Mouse (Mus musculus): ENCODE data around the gene Mss51. TPM values are rescaled to one million over a fixed set of nuclear protein-coding genes. Genes with fewer than 3 reads are reported as not detected.

Gene Mss51
- polyA plus RNA-seq, 1 experiment: 0.28 TPM

- no peak overlapping the region for H3K4me3 ChIP-seq (ENCODE audit: insufficient read depth, poor library complexity, severe bottlenecking)
- no peak overlapping the region for H3ac ChIP-seq (ENCODE audit: control insufficient read depth, insufficient read length, low read depth)
- TF ChIP-seq CTCF (IDR thresholded peaks at IDR 0.05; ENCODE audit: control insufficient read depth, insufficient read depth, insufficient read length) (no peak), MYOD1 (IDR thresholded peaks at IDR 0.05; ENCODE audit: control insufficient read depth, insufficient read length, low read depth) (no peak), CEBPB (IDR thresholded peaks at IDR 0.05; ENCODE audit: low read depth) (no peak), FOSL1 (IDR thresholded peaks at IDR 0.05; ENCODE audit: insufficient read depth, low read length, poor library complexity, severe bottlenecking) (no peak), MYOG (IDR thresholded peaks at IDR 0.05; ENCODE audit: control insufficient read depth, extremely low read depth, insufficient read length) (no peak), USF1 (IDR thresholded peaks at IDR 0.05; ENCODE audit: low read depth) (no peak)
- H3K27me3 ChIP-seq (ENCODE audit: control insufficient read depth, insufficient read depth, insufficient read length): no peaks in the 10 kb centered on the region
- peaks cover 25% of the 10 kb centered on the region for H3K79me2 ChIP-seq (ENCODE audit: control insufficient read depth, insufficient read depth)
- peaks cover 11% of the 10 kb centered on the region for H3K79me3 ChIP-seq (ENCODE audit: low read depth)
- peaks cover 8% of the 10 kb centered on the region for H3K36me3 ChIP-seq (ENCODE audit: control insufficient read depth, insufficient read depth)
These were observed 14.5 kb downstream of the Mss51 start for GRCm38 (mm10) chr14:20482051-20482751.

GRCm38 (mm10) chr14:20481211-20481610, 15.5 kb downstream of the Mss51 start:
- Histone ChIP-seq H3K79me2 (ENCODE audit: control insufficient read depth, insufficient read depth) (peaks cover 35% of the 10 kb centered on the region), H3K27me3 (ENCODE audit: control insufficient read depth, insufficient read depth, insufficient read length) (no peaks in the 10 kb centered on the region), H3K36me3 (ENCODE audit: control insufficient read depth, insufficient read depth) (peaks cover 14% of the 10 kb centered on the region), H3K79me3 (ENCODE audit: low read depth) (peaks cover 21% of the 10 kb centered on the region), H3K4me3 (ENCODE audit: insufficient read depth, poor library complexity, severe bottlenecking) (no peak overlapping the region), H3ac (ENCODE audit: control insufficient read depth, insufficient read length, low read depth) (no peak overlapping the region)
- TF ChIP-seq MYOG (IDR thresholded peaks at IDR 0.05; ENCODE audit: control insufficient read depth, extremely low read depth, insufficient read length) (no peak), FOSL1 (IDR thresholded peaks at IDR 0.05; ENCODE audit: insufficient read depth, low read length, poor library complexity, severe bottlenecking) (no peak), MAX (IDR thresholded peaks at IDR 0.05) (no peak), MYOD1 (IDR thresholded peaks at IDR 0.05; ENCODE audit: control insufficient read depth, insufficient read length, low read depth) (no peak), CTCF (IDR thresholded peaks at IDR 0.05; ENCODE audit: control insufficient read depth, insufficient read depth, insufficient read length) (no peak), CEBPB (IDR thresholded peaks at IDR 0.05; ENCODE audit: low read depth) (no peak), USF1 (IDR thresholded peaks at IDR 0.05; ENCODE audit: low read depth) (no peak)

GRCm38 (mm10) chr14:20480195-20480579, 16.5 kb downstream of the Mss51 start:
- Histone ChIP-seq H3K36me3 (ENCODE audit: control insufficient read depth, insufficient read depth) (peaks cover 20% of the 10 kb centered on the region), H3K27me3 (ENCODE audit: control insufficient read depth, insufficient read depth, insufficient read length) (no peaks in the 10 kb centered on the region), H3ac (ENCODE audit: control insufficient read depth, insufficient read length, low read depth) (peak overlapping the region; percentile 83), H3K79me3 (ENCODE audit: low read depth) (peaks cover 29% of the 10 kb centered on the region), H3K79me2 (ENCODE audit: control insufficient read depth, insufficient read depth) (peaks cover 45% of the 10 kb centered on the region), H3K4me3 (ENCODE audit: insufficient read depth, poor library complexity, severe bottlenecking) (peak overlapping the region; percentile 68)
- TF ChIP-seq MYOD1 (IDR thresholded peaks at IDR 0.05; ENCODE audit: control insufficient read depth, insufficient read length, low read depth): no peak
- TF ChIP-seq MYOG (IDR thresholded peaks at IDR 0.05; ENCODE audit: control insufficient read depth, extremely low read depth, insufficient read length): no peak
- TF ChIP-seq MAX (IDR thresholded peaks at IDR 0.05): no peak

- Histone ChIP-seq H3K79me2 (ENCODE audit: control insufficient read depth, insufficient read depth) (peaks cover 45% of the 10 kb centered on the region), H3K36me3 (ENCODE audit: control insufficient read depth, insufficient read depth) (peaks cover 14% of the 10 kb centered on the region), H3ac (ENCODE audit: control insufficient read depth, insufficient read length, low read depth) (peak within 1 kb of the TSS; percentile 83), H3K4me3 (ENCODE audit: insufficient read depth, poor library complexity, severe bottlenecking) (peak within 1 kb of the TSS; percentile 68), H3K79me3 (ENCODE audit: low read depth) (peaks cover 29% of the 10 kb centered on the region), H3K27me3 (ENCODE audit: control insufficient read depth, insufficient read depth, insufficient read length) (no peaks in the 10 kb centered on the region)
- no peak for TF ChIP-seq MYOG (IDR thresholded peaks at IDR 0.05; ENCODE audit: control insufficient read depth, extremely low read depth, insufficient read length)
- TF ChIP-seq MAX (IDR thresholded peaks at IDR 0.05): peak; percentile 62
These were observed 17.2 kb downstream of the Mss51 start, which contains the start of gene Anxa7 for GRCm38 (mm10) chr14:20479291-20480194. Anxa7 (minus strand) TSS chr14:20480133.

- H3K4me3 ChIP-seq (ENCODE audit: insufficient read depth, poor library complexity, severe bottlenecking): peak overlapping the region; percentile 68
- TF ChIP-seq FOSL1 (IDR thresholded peaks at IDR 0.05; ENCODE audit: insufficient read depth, low read length, poor library complexity, severe bottlenecking): no peak
- H3K36me3 ChIP-seq (ENCODE audit: control insufficient read depth, insufficient read depth): peaks cover 13% of the 10 kb centered on the region
- peaks cover 52% of the 10 kb centered on the region for H3K79me2 ChIP-seq (ENCODE audit: control insufficient read depth, insufficient read depth)
- H3ac ChIP-seq (ENCODE audit: control insufficient read depth, insufficient read length, low read depth): peak overlapping the region; percentile 48
- H3K79me3 ChIP-seq (ENCODE audit: low read depth): peaks cover 29% of the 10 kb centered on the region
- H3K27me3 ChIP-seq (ENCODE audit: control insufficient read depth, insufficient read depth, insufficient read length): no peaks in the 10 kb centered on the region
These were observed 17.9 kb downstream of the Mss51 start for GRCm38 (mm10) chr14:20478801-20479200.

- peak overlapping the region; percentile 25 for H3K4me3 ChIP-seq (ENCODE audit: insufficient read depth, poor library complexity, severe bottlenecking)
- no peak for TF ChIP-seq FOSL1 (IDR thresholded peaks at IDR 0.05; ENCODE audit: insufficient read depth, low read length, poor library complexity, severe bottlenecking)
- TF ChIP-seq USF1 (IDR thresholded peaks at IDR 0.05; ENCODE audit: low read depth): peak; percentile 59
These were observed 18.3 kb downstream of the Mss51 start for GRCm38 (mm10) chr14:20478385-20478784.

More at GRCm38 (mm10) chr14:20478385-20478784, 18.3 kb downstream of the Mss51 start:
- Histone ChIP-seq H3ac (ENCODE audit: control insufficient read depth, insufficient read length, low read depth) (peak overlapping the region; percentile 30), H3K27me3 (ENCODE audit: control insufficient read depth, insufficient read depth, insufficient read length) (no peaks in the 10 kb centered on the region), H3K79me2 (ENCODE audit: control insufficient read depth, insufficient read depth) (peaks cover 56% of the 10 kb centered on the region), H3K79me3 (ENCODE audit: low read depth) (peaks cover 29% of the 10 kb centered on the region), H3K36me3 (ENCODE audit: control insufficient read depth, insufficient read depth) (peaks cover 14% of the 10 kb centered on the region)

Measured in C2C12 (cell line).